Mouse (Mus musculus): ENCODE results near the gene Zfand6. TPM values are rescaled to one million over a fixed set of nuclear protein-coding genes. Genes with fewer than 3 reads are reported as not detected.
A peak's percentile ranks its signal among the peaks of the same experiment; 100 is the strongest.

Zfand6 gene
- polyA plus RNA-seq (2012; rRNA removed) (159 and 188 TPM in 2 replicates), polyA plus RNA-seq (2014; fragmentation: Nextera tagmentation; extraction: Ambion mirVana) (151 and 173 TPM in 2 replicates)

GRCm38 (mm10) chr7:84689251-84690100 is at the start of gene Zfand6:
Gene Zfand6 (minus strand): TSS chr7:84689959.
- Histone ChIP-seq H3K9me3 (ENCODE audit: control insufficient read depth, low read length) (no peaks in the 10 kb centered on the region), H3K27me3 (ENCODE audit: control insufficient read depth, insufficient read depth, low read length) (no peaks in the 10 kb centered on the region), H3K27ac (replicated peaks; ENCODE audit: low read depth, low read length) (peak within 1 kb of the TSS; percentile 88), H3K36me3 (ENCODE audit: control insufficient read depth, insufficient read depth, low read length) (no peaks in the 10 kb centered on the region), H3K4me1 (ENCODE audit: control insufficient read depth, insufficient read depth, low read length) (no peaks in the 10 kb centered on the region), H3K4me3 (replicated peaks; ENCODE audit: low read length) (peak within 1 kb of the TSS; percentile 88), H3K4me2 (replicated peaks; ENCODE audit: low read depth, low read length, severe bottlenecking) (peak within 1 kb of the TSS; percentile 75), H3K9ac (ENCODE audit: low read depth, low read length, severe bottlenecking) (peak within 1 kb of the TSS; percentile 90)
- no peak for TF ChIP-seq POLR2A (IDR thresholded peaks at IDR 0.05; ENCODE audit: borderline replicate concordance, extremely low read depth, insufficient read depth, insufficient read length)
- whole genome bisulfite sequencing = 3% methylated on average over 51 of the region's 87 CpGs
- DNase-seq (ENCODE audit: low spot score) (peak; percentile 97), ATAC-seq (ENCODE audit: low FRiP score, low read depth) (peak; percentile 99)

- Histone ChIP-seq H3K4me2 (replicated peaks; ENCODE audit: low read depth, low read length, severe bottlenecking) (no peak overlapping the region), H3K36me3 (ENCODE audit: control insufficient read depth, insufficient read depth, low read length) (no peaks in the 10 kb centered on the region), H3K4me3 (replicated peaks; ENCODE audit: low read length) (no peak overlapping the region), H3K27me3 (ENCODE audit: control insufficient read depth, insufficient read depth, low read length) (no peaks in the 10 kb centered on the region), H3K9ac (ENCODE audit: low read depth, low read length, severe bottlenecking) (no peak overlapping the region), H3K9me3 (ENCODE audit: control insufficient read depth, low read length) (no peaks in the 10 kb centered on the region), H3K27ac (replicated peaks; ENCODE audit: low read depth, low read length) (no peak overlapping the region), H3K4me1 (ENCODE audit: control insufficient read depth, insufficient read depth, low read length) (no peaks in the 10 kb centered on the region)
- WGBS = 83% methylated on average over 2 of the region's 2 CpGs
- DNase-seq (ENCODE audit: low spot score) = no peak
- no peak for TF ChIP-seq POLR2A (IDR thresholded peaks at IDR 0.05; ENCODE audit: borderline replicate concordance, extremely low read depth, insufficient read depth, insufficient read length)
- ATAC-seq (ENCODE audit: low FRiP score, low read depth) = no peak
Measured at GRCm38 (mm10) chr7:84736803-84737202, 47.0 kb upstream of the Zfand6 start.

- TF ChIP-seq POLR2A (IDR thresholded peaks at IDR 0.05; ENCODE audit: borderline replicate concordance, extremely low read depth, insufficient read depth, insufficient read length) = no peak
- no peak overlapping the region for H3K27ac ChIP-seq (replicated peaks; ENCODE audit: low read depth, low read length)
- H3K4me1 ChIP-seq (ENCODE audit: control insufficient read depth, insufficient read depth, low read length) = no peaks in the 10 kb centered on the region
- H3K4me3 ChIP-seq (replicated peaks; ENCODE audit: low read length) = no peak overlapping the region
- no peaks in the 10 kb centered on the region for H3K36me3 ChIP-seq (ENCODE audit: control insufficient read depth, insufficient read depth, low read length)
- H3K4me2 ChIP-seq (replicated peaks; ENCODE audit: low read depth, low read length, severe bottlenecking) = no peak overlapping the region
- no peaks in the 10 kb centered on the region for H3K9me3 ChIP-seq (ENCODE audit: control insufficient read depth, low read length)
- WGBS = 38% methylated on average over 1 of the region's 1 CpGs
- no peaks in the 10 kb centered on the region for H3K27me3 ChIP-seq (ENCODE audit: control insufficient read depth, insufficient read depth, low read length)
- no peak for DNase-seq (ENCODE audit: low spot score)
- ATAC-seq (ENCODE audit: low FRiP score, low read depth) = no peak
- H3K9ac ChIP-seq (ENCODE audit: low read depth, low read length, severe bottlenecking) = no peak overlapping the region
Measured at GRCm38 (mm10) chr7:84733038-84733437, 43.3 kb upstream of the Zfand6 start.

- no peak for TF ChIP-seq POLR2A (IDR thresholded peaks at IDR 0.05; ENCODE audit: borderline replicate concordance, extremely low read depth, insufficient read depth, insufficient read length)
- Histone ChIP-seq H3K27me3 (ENCODE audit: control insufficient read depth, insufficient read depth, low read length) (no peaks in the 10 kb centered on the region), H3K36me3 (ENCODE audit: control insufficient read depth, insufficient read depth, low read length) (no peaks in the 10 kb centered on the region), H3K9me3 (ENCODE audit: control insufficient read depth, low read length) (no peaks in the 10 kb centered on the region), H3K9ac (ENCODE audit: low read depth, low read length, severe bottlenecking) (no peak overlapping the region), H3K27ac (replicated peaks; ENCODE audit: low read depth, low read length) (no peak overlapping the region), H3K4me1 (ENCODE audit: control insufficient read depth, insufficient read depth, low read length) (no peaks in the 10 kb centered on the region), H3K4me2 (replicated peaks; ENCODE audit: low read depth, low read length, severe bottlenecking) (no peak overlapping the region), H3K4me3 (replicated peaks; ENCODE audit: low read length) (no peak overlapping the region)
- DNase-seq (ENCODE audit: low spot score) (no peak), ATAC-seq (ENCODE audit: low FRiP score, low read depth) (no peak)
- 100% methylated on average over 1 of the region's 1 CpGs for WGBS
Measured at GRCm38 (mm10) chr7:84732052-84732451, 42.3 kb upstream of the Zfand6 start.

- WGBS = 36% methylated on average over 3 of the region's 3 CpGs
- Histone ChIP-seq H3K9ac (ENCODE audit: low read depth, low read length, severe bottlenecking) (no peak overlapping the region), H3K4me3 (replicated peaks; ENCODE audit: low read length) (no peak overlapping the region), H3K4me2 (replicated peaks; ENCODE audit: low read depth, low read length, severe bottlenecking) (no peak overlapping the region), H3K4me1 (ENCODE audit: control insufficient read depth, insufficient read depth, low read length) (no peaks in the 10 kb centered on the region), H3K9me3 (ENCODE audit: control insufficient read depth, low read length) (no peaks in the 10 kb centered on the region), H3K27me3 (ENCODE audit: control insufficient read depth, insufficient read depth, low read length) (no peaks in the 10 kb centered on the region), H3K27ac (replicated peaks; ENCODE audit: low read depth, low read length) (no peak overlapping the region), H3K36me3 (ENCODE audit: control insufficient read depth, insufficient read depth, low read length) (no peaks in the 10 kb centered on the region)
- DNase-seq (ENCODE audit: low spot score) (no peak), ATAC-seq (ENCODE audit: low FRiP score, low read depth) (no peak)
- no peak for TF ChIP-seq POLR2A (IDR thresholded peaks at IDR 0.05; ENCODE audit: borderline replicate concordance, extremely low read depth, insufficient read depth, insufficient read length)
Measured at GRCm38 (mm10) chr7:84731076-84731475, 41.3 kb upstream of the Zfand6 start.
